Mouse (Mus musculus) cortical plate, adult 2 months (tissue): Measurements from ENCODE around the gene Rasa4.

ENCODE experiments used
- CTCF ChIP-seq: fragments of 200-500 bp; IDR thresholded peaks from 2 replicates; pipeline ENCODE4 v1.5.1; 2011; ENCODE audit warnings: mild to moderate bottlenecking, control low read depth, low read length; ENCODE audit not compliant: insufficient read depth; ENCODE audit errors: extremely low read depth
- POLR2A ChIP-seq: fragments of 200-500 bp; IDR thresholded peaks from 2 replicates; pipeline ENCODE4 v1.6.1; 2011; ENCODE audit warnings: mild to moderate bottlenecking, low read length, control low read depth; ENCODE audit not compliant: insufficient read depth; ENCODE audit errors: extremely low read depth

- TF ChIP-seq POLR2A, result no peak
- no peak for TF ChIP-seq CTCF
Observed at GRCm38 (mm10) chr5:136083669-136084107, at the start of gene Rasa4.
